Mouse (Mus musculus): ENCODE results near the gene Lgals1. TPM values are rescaled to one million over a fixed set of nuclear protein-coding genes. Genes with fewer than 3 reads are reported as not detected.
"Not testable (repeated sequence)": the region's sequence is repeated elsewhere in the genome, so short reads cannot be mapped to it uniquely, and the experiment has no call there.

Lgals1 gene
- total RNA-seq (2021) = 100 to 1,000 TPM; 382 to 438 TPM
- long read RNA-seq, experiment 1, transcript Lgals1-201 (4 exons, 800 nt) = major isoform, 505 of 569 reads
- long read RNA-seq, experiment 1, transcript Lgals1-202 (5 exons, 628 nt) = minor isoform, 5 of 569 reads
- long read RNA-seq, experiment 1, partial matches to known transcripts = 18 of 569 reads
- long read RNA-seq, experiment 1, other reads (novel, unspliced or antisense) = 41 of 569 reads
- long read RNA-seq, experiment 2, transcript Lgals1-201 (4 exons, 800 nt) = major isoform, 318 of 386 reads
- long read RNA-seq, experiment 2, partial matches to known transcripts = 50 of 386 reads
- long read RNA-seq, experiment 2, other reads (novel, unspliced or antisense) = 17 of 386 reads

DNA sequence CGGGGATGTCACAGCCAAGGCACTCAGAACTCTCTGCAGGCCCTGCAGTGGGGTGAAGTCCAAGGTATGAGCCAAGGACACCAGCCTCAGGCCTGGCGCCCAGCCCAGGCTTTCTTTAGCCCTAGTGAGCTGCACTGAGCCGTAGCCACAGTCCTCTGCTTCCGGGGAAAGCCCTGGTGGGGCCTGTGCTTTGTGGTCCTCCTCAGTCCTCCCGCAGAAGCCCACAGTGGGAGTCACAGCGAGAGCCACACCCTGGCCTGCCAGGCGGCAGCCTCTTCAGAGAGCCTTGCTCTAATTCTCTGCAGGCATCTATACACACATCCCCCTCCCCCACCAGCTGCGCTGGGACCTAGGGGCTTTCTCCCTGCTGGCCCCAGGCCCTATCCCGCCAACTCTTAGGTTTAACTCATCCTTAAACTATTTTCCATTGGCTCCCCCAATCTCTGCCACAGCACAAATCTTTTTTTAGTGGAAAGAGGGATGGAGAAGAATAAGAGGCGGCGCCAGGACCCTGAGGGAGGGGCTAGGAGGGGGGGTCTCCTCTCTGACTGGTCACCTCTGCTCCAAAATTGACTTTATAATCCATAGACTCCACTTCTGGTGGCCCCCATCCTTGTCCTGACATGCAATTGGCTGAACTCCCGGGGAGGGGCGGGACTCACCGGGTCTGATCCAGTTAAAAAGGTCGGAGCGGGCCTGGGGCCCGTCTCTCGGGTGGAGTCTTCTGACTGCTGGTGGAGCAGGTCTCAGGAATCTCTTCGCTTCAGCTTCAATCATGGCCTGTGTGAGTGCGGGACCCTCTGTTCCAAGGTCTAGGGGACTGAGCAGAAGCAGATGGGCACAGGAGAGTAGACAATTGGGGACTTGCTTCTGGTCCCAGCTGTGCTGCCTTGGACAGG, at the start of gene Lgals1:
Lgals1 (plus strand) TSS at position 705 of the 899 bp plus-strand sequence.
- DNase-seq (ENCODE audit: low spot score in 2 of 2) = peak; percentile 67 to 77

DNA sequence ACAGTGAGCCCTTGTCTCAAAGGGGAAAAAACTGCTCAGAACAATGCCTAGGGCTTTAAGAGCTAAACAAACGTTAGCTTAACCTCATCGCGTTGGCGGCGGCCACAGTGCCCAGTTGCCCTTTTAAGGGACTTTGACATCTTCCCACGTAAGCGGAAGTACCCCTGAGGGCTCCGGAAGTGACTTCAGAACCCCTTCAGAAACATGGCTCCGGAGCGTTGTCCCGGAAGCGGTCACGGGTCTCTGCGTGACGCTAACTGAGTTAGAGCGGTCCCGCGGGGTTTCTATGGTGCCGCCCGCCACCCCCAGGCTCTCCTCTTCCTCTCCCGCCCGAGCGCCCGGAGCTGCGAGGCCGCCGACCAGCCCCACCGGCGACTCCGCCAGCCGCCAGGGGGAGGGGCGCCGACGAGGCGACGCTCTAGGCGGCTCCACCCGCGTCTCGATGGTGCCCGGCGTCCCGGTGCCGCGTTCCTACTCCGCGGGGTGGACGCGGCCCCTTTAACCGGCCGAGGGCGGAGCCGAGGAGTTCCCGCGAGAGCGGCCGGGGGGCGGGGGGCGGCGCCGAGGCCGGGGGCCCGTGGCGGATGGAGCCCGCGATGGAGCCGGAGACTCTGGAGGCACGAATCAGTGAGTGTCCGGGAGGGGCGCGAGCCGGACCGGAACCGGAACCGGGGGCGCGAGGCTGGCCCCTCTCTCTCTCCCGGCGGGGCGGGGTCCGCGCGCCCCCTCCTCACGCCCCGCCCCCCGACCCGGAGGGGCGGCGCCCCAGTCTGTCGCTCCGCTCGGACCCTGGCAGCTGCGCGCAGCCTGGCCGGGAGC, 49.3 kb upstream of the Lgals1 start, which contains the start of gene Gga1:
Gga1 (plus strand) TSS at position 200 of the 819 bp plus-strand sequence.
- DNase-seq (ENCODE audit: low spot score in 2 of 2) = peak; percentile 83

DNA sequence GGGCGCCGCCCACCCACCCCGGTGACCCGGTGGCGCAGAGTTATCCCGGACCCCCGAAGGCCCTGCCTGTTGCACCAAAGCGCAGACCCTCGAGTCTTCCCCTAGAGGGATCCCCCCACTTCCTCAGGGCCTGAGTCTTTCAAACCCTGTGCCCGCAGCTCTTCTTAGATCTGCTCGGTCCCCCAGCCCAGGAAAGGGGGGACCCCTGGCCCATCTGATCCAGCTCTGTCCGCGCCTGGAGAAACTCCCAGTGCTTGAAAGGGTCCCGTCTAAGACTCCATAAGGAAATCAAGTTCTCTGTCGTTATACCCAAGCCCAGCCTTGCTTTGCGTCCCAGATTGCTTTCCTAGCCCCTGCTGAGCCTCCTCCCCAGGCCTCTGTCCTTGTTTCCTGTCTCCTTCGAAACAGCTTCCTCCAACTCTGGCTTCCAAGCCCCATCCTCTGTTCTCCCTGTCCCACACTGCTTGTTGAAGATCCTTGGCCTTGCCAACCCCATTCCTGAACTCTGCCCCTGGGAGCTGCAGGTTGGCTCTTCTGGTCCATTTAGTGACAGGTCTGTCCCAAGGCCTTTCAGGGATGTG, 48.6 kb upstream of the Lgals1 start:
- no peak for DNase-seq (ENCODE audit: low spot score in 2 of 2)

DNA sequence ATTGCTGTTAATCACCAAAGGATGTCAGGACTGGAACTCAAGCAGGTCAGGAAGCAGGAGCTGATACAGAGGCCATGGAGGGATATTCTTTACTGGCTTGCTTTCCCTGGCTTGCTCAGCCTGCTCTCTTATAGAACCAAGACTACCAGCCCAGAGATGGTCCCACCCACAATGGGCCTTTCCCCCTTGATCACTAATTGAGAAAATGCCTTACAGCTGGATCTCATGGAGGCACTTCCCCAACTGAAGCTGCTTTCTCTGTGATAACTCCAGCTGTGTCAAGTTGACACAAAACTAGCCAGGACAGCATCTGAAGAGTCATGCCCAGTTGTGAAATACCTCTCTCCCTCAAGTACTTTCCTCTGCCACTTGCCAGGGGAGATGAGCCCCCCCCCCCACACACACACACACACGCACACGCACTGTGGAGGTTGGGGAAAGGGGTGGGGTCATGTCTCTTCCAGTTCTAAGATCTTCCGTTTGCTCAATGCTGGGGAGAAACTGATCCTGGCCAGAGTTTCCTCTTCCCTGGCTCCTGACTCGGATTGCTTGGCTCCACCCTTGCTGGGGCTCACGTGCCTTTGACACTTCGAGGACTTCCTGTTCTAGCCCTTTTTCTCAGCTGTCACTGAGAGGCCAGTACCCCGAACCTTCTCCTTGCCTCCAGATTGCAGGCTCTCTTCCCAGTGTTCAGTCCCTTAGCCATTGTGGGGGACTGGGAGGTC, 47.6 kb upstream of the Lgals1 start:
- DNase-seq (ENCODE audit: low spot score in 2 of 2) = not testable (repeated sequence)

DNA sequence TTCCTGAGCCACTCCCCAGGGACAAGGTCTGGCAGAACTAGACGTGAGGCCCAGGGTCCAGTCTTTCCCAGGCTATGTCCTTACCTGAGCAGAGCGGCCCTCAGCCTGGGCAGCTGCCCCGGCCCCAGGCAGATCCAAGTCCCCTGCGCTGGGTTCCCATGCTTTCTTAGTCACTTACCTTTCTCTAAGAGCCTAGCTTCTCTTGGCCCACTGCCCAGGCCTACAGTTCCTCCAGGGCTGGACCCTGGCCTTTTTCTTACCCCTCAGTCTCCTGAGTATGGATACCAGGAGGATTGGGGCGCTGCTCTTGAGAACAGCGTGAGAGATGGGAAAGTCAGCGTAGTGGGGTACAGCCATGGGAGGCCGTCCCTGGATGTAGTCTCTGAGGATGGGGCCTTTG, 46.1 kb upstream of the Lgals1 start:
- DNase-seq (ENCODE audit: low spot score in 2 of 2) = no peak

DNA sequence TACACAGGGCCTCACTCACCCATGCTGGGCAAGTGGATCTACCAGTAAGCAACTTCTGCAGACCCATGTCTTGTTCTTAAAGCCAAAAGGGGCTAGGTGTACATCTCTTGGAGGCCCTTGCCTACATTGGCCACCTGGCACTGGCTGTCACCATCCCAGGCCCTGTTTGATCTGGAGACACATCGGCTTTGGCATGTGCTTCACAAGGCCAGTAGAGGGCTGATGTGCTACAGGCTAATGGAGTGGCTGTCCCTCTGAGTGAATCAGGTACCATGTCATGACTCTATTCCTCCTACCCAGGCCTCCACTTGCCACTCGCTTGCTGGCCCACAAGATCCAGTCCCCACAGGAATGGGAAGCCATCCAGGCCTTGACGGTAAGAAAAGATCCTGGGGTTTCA, 44.7 kb upstream of the Lgals1 start:
- DNase-seq (ENCODE audit: low spot score in 2 of 2) = no peak

DNA sequence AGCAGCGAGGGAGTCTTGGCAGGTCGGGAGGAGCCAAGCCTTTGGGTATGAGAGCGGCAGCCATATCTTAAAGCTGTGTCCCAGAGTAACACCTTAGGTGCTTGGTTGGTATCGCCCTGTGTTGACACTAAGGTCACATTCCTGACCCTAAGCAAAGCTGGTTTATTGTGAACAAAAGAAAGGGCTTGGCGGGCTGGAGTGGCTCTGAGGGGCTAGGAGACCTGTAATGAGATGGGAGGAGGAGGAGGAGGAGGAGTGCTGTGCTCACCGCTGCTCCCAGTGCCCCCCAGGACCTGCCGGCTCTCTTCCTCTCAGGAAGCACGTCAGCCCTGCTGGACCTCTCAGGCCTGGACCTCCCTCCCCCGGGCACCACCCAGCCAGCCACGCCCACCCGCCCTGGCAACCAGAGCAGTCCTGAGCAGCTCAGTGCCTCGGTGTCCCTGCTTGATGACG, 37.1 kb upstream of the Lgals1 start:
- no peak for DNase-seq (ENCODE audit: low spot score in 2 of 2)

DNA sequence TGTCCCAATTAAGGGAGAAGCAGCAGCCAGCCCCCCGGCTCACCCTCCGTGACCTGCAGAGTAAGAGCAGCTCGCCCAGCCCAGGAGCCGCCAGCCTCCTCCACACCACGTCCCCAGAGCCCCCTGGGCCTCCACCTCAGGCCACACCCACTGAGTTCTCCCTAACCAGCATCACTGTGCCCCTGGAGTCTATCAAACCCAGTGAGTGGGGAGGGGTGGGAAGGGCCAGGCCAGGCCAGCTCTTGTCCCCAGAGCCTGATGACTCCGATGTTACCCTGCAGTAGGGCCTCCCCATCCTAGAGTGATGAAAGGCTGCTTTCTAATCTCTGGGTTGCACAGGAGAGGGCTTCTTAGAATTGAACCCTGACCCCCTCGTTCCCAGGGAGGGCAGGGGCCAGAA, 34.1 kb upstream of the Lgals1 start:
- DNase-seq (ENCODE audit: low spot score in 2 of 2) = no peak

DNA sequence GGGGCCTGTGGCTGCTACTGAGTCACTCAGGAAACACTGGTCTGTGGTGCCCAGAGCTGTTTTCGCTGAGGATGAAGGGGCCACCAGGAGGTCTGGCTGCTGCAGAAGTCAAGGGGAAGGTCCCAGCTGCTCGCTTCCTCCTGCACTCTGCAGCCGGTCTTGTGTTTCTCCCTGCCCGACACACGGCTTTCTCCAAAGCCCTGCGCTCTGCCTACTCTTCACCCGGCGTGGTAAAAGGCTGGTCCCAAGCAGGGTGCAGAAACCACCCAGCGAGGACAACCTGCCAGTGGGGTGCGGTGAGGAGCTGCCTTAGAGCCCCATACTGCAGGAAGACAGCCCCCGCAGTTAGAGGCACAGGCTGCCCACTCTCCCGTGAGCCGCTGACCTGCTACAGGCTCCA, 31.8 kb upstream of the Lgals1 start:
- DNase-seq (ENCODE audit: low spot score in 2 of 2) = no peak

DNA sequence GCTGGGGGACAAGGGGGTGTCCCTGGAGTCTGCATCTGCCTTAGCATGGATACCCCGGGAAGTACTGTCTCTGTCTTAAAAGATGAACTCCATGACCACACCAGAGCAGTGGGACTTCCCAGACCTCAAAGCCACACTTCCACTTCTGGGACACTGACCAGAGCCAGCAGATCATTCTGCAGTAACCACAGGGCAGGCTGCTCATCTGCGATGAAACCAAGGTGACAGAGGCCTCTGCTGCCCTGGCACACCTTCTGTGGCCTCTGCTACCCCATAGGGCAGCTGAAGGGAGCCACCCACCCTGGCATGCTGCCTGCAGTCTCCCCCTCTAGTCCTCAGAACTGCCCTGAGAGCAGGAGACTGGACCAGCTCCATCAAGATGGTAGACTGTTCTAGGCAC, 30.8 kb upstream of the Lgals1 start:
- no peak for DNase-seq (ENCODE audit: low spot score in 2 of 2)

DNA sequence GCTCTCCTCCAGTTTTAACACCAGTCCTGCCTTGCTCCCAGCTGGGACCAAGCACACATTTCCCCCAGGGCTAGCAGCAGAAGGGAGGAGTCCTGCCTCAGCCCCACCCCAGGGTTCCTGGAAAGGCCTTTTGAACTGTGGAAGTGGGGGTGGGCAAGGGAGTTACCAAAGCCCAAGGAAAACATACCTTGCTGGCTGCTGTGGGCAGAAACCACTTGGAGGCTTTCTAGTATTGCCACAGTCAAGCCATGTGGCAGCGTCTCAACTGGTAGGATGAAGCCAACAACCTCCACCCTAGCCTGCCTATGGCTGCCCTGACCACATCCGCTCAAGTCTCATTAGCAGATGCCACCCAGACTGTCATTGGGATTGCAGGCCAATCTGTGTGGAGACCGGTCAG, 30.4 kb upstream of the Lgals1 start:
- DNase-seq (ENCODE audit: low spot score in 2 of 2) = no peak

DNA sequence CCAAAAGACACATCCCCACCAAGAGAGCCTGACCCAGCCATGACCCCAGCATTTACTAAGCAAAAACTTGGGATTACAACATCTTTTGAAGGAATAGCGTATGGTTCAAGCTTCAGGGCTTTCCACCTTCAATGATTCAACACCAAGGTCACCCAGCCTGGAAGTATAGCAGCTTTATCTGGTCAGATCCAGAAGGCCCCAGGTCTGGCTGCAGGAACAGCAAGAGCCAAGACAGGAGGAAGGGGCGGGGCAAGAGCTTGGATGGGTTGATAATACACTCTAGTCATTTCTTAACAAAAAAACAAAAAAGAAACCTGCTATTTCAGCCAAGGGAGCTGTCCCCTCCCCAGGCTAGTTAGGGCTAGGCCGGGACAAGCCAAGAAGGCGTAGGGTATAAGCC, 29.0 kb upstream of the Lgals1 start:
- no peak for DNase-seq (ENCODE audit: low spot score in 2 of 2)

DNA sequence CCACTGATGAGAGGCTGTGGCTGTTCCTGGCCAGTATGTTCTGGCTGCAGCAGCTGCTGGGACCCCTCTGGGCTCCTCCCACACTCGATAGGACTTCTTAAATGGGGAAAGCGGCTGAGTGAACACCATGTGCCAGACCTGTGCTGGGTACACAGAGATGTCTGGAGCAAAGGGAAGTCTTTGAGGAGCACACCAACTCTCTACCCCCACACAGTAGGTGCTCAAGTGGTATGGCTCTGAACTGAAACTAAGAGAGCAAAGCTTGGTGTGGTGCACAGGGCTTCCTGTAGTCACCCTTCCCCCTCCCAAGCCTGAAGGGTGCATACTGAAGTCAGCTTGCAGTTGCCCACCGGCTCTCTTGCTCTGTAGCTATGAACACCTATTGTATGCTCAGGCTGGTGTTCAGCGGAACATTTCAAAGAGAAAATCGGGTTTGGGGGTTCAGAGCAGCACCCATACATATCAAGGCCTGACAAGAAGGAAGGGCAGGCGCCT, 28.0 kb upstream of the Lgals1 start:
- DNase-seq (ENCODE audit: low spot score in 2 of 2) = no peak

DNA sequence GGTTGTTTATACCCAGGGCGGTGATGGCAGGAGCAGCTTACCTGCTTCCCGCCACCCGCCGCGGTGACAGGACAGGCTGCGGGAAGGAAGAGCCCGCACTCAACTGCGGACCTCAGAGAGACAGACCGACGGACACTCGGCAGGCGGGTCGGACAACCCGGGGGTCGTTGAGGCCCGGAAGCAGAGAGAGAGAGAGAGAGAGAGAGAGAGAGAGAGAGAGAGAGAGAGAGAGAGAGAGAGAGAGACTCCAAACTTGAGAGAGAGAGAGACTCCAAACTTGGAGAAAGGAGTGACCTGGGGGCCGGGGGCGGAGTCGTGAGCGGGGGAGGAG, 27.2 kb upstream of the Lgals1 start, which contains the start of gene Gm49510:
Gm49510 (plus strand) TSS at position 259 of the 331 bp plus-strand sequence.
- DNase-seq (ENCODE audit: low spot score in 2 of 2) = no peak

DNA sequence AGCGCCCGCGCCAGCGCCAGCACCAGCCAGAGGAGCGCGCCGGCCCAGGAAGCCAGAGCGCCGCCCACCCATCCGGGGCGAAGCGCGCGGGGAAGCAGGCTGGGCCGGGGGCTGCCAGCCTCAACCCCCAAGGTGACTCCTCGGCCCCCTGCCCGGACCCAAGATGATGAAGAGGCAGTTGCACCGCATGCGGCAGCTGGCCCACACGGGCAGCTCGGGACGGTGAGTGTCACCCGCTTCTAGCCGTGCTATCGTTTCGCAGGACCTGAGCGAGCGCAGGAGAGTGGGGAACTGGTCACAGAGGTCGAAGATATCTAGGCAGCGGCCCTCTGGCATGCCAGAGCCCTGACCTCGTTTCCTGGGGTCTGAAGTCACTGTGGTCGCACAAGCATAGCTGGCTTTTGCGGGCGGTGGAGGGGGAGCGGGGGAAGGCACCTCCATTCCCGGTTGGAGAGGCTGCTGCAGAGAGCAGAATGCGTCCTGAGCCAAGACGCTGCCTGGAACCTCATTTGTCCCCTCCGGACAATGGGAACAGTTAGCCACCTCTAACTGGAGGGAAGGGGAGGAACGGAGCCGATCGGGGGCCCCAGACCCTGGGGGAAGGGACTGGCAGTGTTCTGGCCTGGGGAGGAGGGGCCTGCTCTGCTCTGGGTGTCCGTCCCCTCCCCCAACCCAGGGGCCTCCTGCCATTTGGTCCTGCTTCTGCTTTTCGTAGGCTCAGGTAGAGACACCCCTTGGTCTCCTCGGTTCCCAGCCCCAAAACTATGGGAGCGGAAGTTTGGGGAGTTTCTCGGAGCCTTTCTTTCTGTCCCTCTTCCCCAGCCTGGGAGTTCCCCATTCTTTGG, 26.6 kb upstream of the Lgals1 start, which contains the start of gene Sh3bp1:
Sh3bp1 (plus strand) TSS at position 29 of the 845 bp plus-strand sequence.
- peak in 1 of 2 experiments; percentile 30 for DNase-seq (ENCODE audit: low spot score in 2 of 2)

DNA sequence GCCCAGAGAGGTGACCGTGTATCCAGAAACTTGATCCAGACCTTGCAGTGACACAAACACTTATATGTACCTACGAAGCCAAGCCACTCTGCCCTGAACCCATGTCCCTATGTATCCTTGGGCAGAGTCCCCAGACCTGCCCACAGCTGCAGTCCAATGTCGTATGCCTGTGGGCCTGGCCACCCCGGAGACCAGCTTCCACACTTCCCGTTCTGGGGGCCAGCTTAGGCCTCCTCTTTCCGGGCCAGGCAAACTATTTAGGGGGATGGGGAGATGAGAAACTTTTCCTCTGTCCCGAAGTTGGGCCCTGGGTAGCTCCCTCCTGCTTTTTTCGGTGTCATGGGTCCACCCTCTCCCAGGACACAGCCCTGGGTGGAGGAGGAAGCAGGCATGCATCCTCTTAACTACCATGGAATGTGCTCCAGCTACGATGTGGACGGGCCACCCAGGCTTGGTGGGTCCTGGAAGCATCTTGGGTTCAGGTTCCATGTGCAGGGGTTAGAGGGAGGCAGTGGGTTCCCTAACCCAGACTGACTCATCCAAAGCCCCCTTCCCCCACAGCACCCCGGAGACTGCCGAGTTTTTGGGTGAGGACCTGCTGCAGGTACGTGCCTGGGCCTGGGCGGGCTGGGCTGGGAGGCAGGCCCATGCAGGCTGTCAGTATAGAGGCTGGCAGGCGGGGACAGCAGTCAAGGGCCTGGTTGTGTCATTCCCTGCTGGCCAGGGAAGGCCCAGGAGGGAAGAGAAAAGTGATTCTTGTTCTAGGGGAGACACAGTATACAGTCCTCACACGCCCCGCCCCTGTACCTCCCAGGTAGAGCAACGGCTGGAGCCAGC, 25.7 kb upstream of the Lgals1 start:
- DNase-seq (ENCODE audit: low spot score in 2 of 2) = no peak

DNA sequence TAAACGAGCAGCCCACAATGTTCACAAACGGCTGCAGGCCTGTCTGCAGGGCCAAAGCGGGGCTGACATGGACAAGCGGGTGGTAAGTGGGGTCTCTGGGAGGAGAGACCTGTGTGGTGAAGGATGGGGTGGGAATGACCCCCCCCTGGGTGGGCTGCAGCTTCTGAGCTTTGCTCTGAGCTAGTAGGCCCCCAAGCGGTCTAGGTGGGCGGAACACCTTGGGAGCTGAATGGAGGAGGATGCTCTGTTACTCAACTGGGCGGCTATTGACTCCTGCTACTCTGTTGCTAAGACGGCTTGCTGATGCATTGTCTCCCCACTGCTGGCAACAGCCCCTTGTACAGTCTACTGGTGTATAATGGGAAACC, 25.1 kb upstream of the Lgals1 start:
- no peak for DNase-seq (ENCODE audit: low spot score in 2 of 2)

DNA sequence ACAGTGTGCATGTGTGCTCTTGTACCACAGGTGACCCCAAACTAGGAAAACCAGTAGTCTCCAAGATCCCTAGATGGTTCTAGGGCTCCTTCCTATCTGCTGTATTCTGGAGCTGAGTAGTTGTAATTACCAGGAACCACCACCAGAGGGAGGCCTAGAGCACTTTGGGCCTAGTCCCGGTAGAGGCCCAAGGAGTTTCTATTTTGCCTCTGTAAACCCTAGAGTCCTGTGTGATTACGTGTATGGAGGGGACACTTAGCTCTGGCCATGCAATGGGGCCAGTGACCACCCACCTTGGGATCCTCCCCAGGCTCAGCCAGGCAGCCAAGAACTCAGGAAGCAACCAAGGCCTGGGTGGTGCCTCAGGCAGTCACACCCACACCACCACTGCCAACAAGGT, 23.3 kb upstream of the Lgals1 start:
- peak in 1 of 2 experiments; percentile 71 for DNase-seq (ENCODE audit: low spot score in 2 of 2)

All from adrenal gland, postnatal 4 days (tissue).